Mouse (Mus musculus) CD4-positive, CD25-positive, alpha-beta regulatory T cell, adult 4 months (primary cell): ENCODE measurements around the gene Aldh8a1. TPM values are rescaled to one million over a fixed set of nuclear protein-coding genes. Genes with fewer than 3 reads are reported as not detected.

ENCODE experiments used
- ATAC-seq: one replicate; pipeline ENCODE4 v1.8.0; 2017
- polyA plus RNA-seq, 2 experiments: library from polyadenylated mRNA; unstranded; fragments of 100-300 nt; shearing (Covaris generic); gene quantifications; one replicate each; pipeline ENCODE4 v1.2.1; 2017

The Aldh8a1 gene
- polyA plus RNA-seq, 2 experiments from 2014 or later, result not detected

- no peak for ATAC-seq
Measured at GRCm38 (mm10) chr10:21420457-21421424, 43.6 kb downstream of the Aldh8a1 start.

GRCm38 (mm10) chr10:21426515-21426914 lies 49.4 kb downstream of the Aldh8a1 start:
- no peak for ATAC-seq

- no peak for ATAC-seq
Measured at GRCm38 (mm10) chr10:21427996-21428395, 50.9 kb downstream of the Aldh8a1 start.

GRCm38 (mm10) chr10:21439268-21439667 lies 62.2 kb downstream of the Aldh8a1 start:
- ATAC-seq, result no peak

GRCm38 (mm10) chr10:21441020-21441419 lies 63.9 kb downstream of the Aldh8a1 start:
- no peak for ATAC-seq

- no peak for ATAC-seq
Measured at GRCm38 (mm10) chr10:21441690-21442089, 64.6 kb downstream of the Aldh8a1 start.

GRCm38 (mm10) chr10:21443646-21444324 lies 66.7 kb downstream of the Aldh8a1 start:
- no peak for ATAC-seq

- ATAC-seq, result no peak
Measured at GRCm38 (mm10) chr10:21444410-21444809, 67.3 kb downstream of the Aldh8a1 start.

Other genes with a start within 250 kb of the Aldh8a1 start
- 1 to 10 TPM; 6.6 to 7.6 TPM for gene Myb, start 216.3 kb upstream of the Aldh8a1 start, polyA plus RNA-seq
- gene Hbs1l, start 81.3 kb upstream of the Aldh8a1 start, polyA plus RNA-seq, result 100 to 1,000 TPM; 134 to 140 TPM
- not detected for gene 1700020N01Rik, start 215.9 kb downstream of the Aldh8a1 start, polyA plus RNA-seq